Mouse (Mus musculus) lung, embryonic 16.5 days (tissue): ENCODE data around the gene Snai3. TPM values are rescaled to one million over a fixed set of nuclear protein-coding genes. Genes with fewer than 3 reads are reported as not detected.
A peak's percentile ranks its signal among the peaks of the same experiment; 100 is the strongest.

Experiments used
- ATAC-seq: fragments of 200-750 bp; cut with Nextera tagmentation; 2 replicates; pipeline ENCODE4 v1.8.0; 2017; ENCODE audit warnings: low read depth, mild to moderate bottlenecking, moderate library complexity
- H3K27ac ChIP-seq: fragments of 300-500 bp; sonication (generic); 2 replicates; pipeline ENCODE4 v1.5.1; 2014; ENCODE audit warnings: mild to moderate bottlenecking, control low read depth, low read length
- H3K27me3 ChIP-seq: fragments of 300-500 bp; sonication (generic); 2 replicates; pipeline ENCODE4 v1.6.1; 2014; ENCODE audit warnings: low read depth, low read length, mixed read lengths; ENCODE audit not compliant: control insufficient read depth, insufficient read depth
- H3K36me3 ChIP-seq: fragments of 300-500 bp; sonication (generic); 2 replicates; pipeline ENCODE4 v1.6.1; 2014; ENCODE audit warnings: low read length; ENCODE audit not compliant: control insufficient read depth, insufficient read depth
- H3K4me1 ChIP-seq: fragments of 300-500 bp; sonication (generic); replicated peaks from 2 replicates; pipeline ENCODE4 v1.6.1; 2014; ENCODE audit warnings: low read length, mixed read lengths; ENCODE audit not compliant: control insufficient read depth, insufficient read depth
- H3K4me2 ChIP-seq: fragments of 300-500 bp; sonication (generic); 2 replicates; pipeline ENCODE4 v1.6.1; 2014; ENCODE audit warnings: low read depth, low read length, control low read depth
- H3K4me3 ChIP-seq: fragments of 300-500 bp; sonication (generic); 2 replicates; pipeline ENCODE4 v1.5.1; 2014; ENCODE audit warnings: mild to moderate bottlenecking, low read length, control low read depth
- H3K9ac ChIP-seq: fragments of 300-500 bp; sonication (generic); 2 replicates; pipeline ENCODE4 v1.6.1; 2014; ENCODE audit warnings: low read length, control low read depth
- H3K9me3 ChIP-seq: fragments of 300-500 bp; sonication (generic); 2 replicates; pipeline ENCODE4 v1.6.1; 2016; ENCODE audit warnings: low read length; ENCODE audit not compliant: control insufficient read depth
- WGBS: fragments of 180-500 bp; shearing (Covaris S2); extraction: QIAGEN DNeasy Blood & Tissue Kit; methylation state at CpG from one replicate; pipeline ENCODE4 v1.1.7; 2014; 5-methylcytosine and 5-hydroxymethylcytosine counted together
- polyA plus RNA-seq: library from polyadenylated mRNA; unstranded; fragments of >200 nt; fragmentation: Nextera tagmentation; extraction: Ambion mirVana; gene quantifications from 2 replicates; pipeline ENCODE4 v1.2.1, GENCODE M21; 2015

Gene Snai3
- polyA plus RNA-seq = 1.3 and 1.5 TPM in 2 replicates

- Histone ChIP-seq H3K36me3 (peaks cover under 1% of the 10 kb centered on the region), H3K4me2 (peak within 1 kb of the TSS; percentile 47), H3K4me3 (peak within 1 kb of the TSS; percentile 29), H3K27ac (no peak within 1 kb of the TSS), H3K9ac (peak within 1 kb of the TSS; percentile 8; the same call in 1 of the 2 replicates), H3K4me1 (peaks cover 16% of the 10 kb centered on the region), H3K27me3 (peaks cover 30% of the 10 kb centered on the region), H3K9me3 (no peaks in the 10 kb centered on the region)
- peak; percentile 88 for ATAC-seq
- 1% methylated on average over 53 of the region's 56 CpGs for WGBS
Measured at GRCm38 (mm10) chr8:122460524-122461472, at the start of gene Snai3. Gene Snai3 (minus strand): TSS chr8:122460733.

GRCm38 (mm10) chr8:122500856-122501255 is 40.3 kb upstream of the Snai3 start:
- ATAC-seq = peak; percentile 78
- no peak overlapping the region for H3K4me2 ChIP-seq
- H3K27ac ChIP-seq = no peak overlapping the region
- peaks cover 45% of the 10 kb centered on the region for H3K36me3 ChIP-seq
- H3K4me3 ChIP-seq = no peak overlapping the region
- H3K9me3 ChIP-seq = no peaks in the 10 kb centered on the region
- H3K9ac ChIP-seq = no peak overlapping the region
- no peaks in the 10 kb centered on the region for H3K27me3 ChIP-seq
- H3K4me1 ChIP-seq = 0 out of 2 replicates have a peak, but pooled peaks cover 2% of the 10 kb centered on the region
- WGBS = 28% methylated on average over 10 of the region's 10 CpGs

DNA sequence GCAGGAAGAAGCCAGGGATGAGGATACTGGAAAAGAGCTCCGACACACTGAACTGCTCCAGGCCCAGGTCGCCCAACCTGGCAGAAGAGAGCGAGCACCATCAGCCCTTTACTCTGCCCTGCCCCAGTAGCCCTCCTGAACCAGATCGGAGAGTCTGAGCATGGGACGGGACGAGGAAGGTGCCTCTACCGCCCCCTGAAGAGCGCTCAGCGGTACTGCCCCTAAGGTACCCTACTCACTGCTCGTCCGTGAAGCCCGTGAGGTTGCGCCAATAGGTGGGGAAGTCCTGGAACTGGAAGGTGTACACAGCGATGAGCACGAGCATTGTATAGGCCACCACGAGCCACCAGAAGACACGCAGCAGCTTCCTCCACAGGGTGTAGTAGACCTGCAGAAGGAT is 37.4 kb upstream of the Snai3 start:
- Histone ChIP-seq H3K4me3 (no peak overlapping the region), H3K4me2 (no peak overlapping the region), H3K36me3 (peaks cover 62% of the 10 kb centered on the region), H3K4me1 (0 out of 2 replicates have a peak, but pooled peaks cover 2% of the 10 kb centered on the region), H3K27ac (peak overlapping the region; percentile 70), H3K27me3 (no peaks in the 10 kb centered on the region), H3K9ac (no peak overlapping the region), H3K9me3 (no peaks in the 10 kb centered on the region)
- 58% methylated on average over 17 of the region's 17 CpGs for WGBS
- ATAC-seq = no peak

DNA sequence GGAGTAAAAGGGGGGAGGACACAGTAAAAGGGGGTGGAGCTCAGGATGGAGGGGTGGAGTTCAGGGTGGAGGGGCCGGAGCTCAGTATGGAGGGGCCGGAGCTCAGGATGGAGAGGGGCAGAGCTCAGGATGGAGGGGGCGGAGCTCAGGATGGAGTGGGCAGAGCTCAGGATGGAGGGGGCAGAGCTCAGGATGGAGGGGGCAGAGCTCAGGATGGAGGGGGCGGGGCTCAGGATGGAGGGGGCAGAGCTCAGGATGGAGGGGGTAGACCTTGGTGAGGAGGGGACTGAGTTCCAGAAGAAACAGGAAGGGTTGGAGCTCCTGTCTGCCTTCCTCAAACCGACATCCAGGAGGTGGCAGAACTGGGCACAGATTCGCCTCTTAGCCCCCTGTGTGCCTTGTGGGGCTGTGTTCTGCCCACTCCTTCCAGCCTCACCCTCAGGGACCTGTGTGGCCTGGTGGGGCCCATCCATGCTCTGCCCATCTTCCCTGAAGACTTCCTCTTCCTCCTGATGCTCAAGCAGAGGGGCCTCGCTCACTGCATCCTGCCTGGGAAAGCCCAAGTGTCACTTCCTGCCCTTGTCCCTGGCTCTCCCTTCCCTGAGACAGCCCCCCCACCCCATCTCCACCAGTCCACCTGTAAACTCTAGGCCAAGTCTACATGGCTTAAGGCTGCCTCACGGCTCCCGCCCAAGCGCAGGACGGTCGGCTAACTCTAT is 36.6 kb upstream of the Snai3 start:
- Histone ChIP-seq H3K27ac (peak overlapping the region; percentile 70), H3K4me1 (0 out of 2 replicates have a peak, but pooled peaks cover 2% of the 10 kb centered on the region), H3K9me3 (no peaks in the 10 kb centered on the region), H3K4me2 (no peak overlapping the region), H3K27me3 (no peaks in the 10 kb centered on the region), H3K9ac (no peak overlapping the region), H3K36me3 (peaks cover 67% of the 10 kb centered on the region), H3K4me3 (no peak overlapping the region)
- peak; percentile 32 for ATAC-seq
- 75% methylated on average over 12 of the region's 12 CpGs for WGBS

DNA sequence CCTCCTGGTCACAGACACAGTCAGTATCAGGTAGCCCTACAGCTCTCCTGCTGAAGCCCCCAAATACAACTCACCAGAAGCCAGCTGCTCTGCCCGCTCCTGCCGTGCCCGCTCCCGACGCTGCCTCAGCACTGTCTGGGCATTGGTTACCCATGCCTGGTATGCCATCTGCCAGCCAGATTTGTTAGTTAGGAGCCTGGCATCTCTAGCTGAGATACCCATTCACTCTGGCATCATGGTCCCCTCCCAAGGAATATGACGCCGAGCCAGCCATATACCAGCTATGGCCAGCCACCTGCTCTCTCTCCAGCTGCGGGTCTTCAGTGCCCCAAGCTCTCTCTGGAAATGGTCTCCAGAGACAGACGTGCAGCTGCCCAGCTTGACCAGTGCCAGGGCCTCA is 27.9 kb upstream of the Snai3 start:
- peaks cover 83% of the 10 kb centered on the region for H3K36me3 ChIP-seq
- H3K27me3 ChIP-seq = no peaks in the 10 kb centered on the region
- no peak overlapping the region for H3K27ac ChIP-seq
- H3K9ac ChIP-seq = no peak overlapping the region
- no peak overlapping the region for H3K4me3 ChIP-seq
- no peaks in the 10 kb centered on the region for H3K9me3 ChIP-seq
- H3K4me1 ChIP-seq = no peaks in the 10 kb centered on the region
- no peak overlapping the region for H3K4me2 ChIP-seq
- 93% methylated on average over 9 of the region's 9 CpGs for WGBS
- no peak for ATAC-seq

GRCm38 (mm10) chr8:122484831-122485230 is 24.3 kb upstream of the Snai3 start:
- Histone ChIP-seq H3K27ac (no peak overlapping the region), H3K36me3 (peaks cover 86% of the 10 kb centered on the region), H3K27me3 (no peaks in the 10 kb centered on the region), H3K9me3 (no peaks in the 10 kb centered on the region), H3K4me3 (no peak overlapping the region), H3K9ac (no peak overlapping the region), H3K4me2 (no peak overlapping the region), H3K4me1 (no peaks in the 10 kb centered on the region)
- no peak for ATAC-seq
- 84% methylated on average over 12 of the region's 12 CpGs for WGBS

- 92% methylated on average over 7 of the region's 7 CpGs for WGBS
- no peak overlapping the region for H3K4me3 ChIP-seq
- H3K4me2 ChIP-seq = no peak overlapping the region
- H3K9me3 ChIP-seq = no peaks in the 10 kb centered on the region
- H3K4me1 ChIP-seq = no peaks in the 10 kb centered on the region
- no peaks in the 10 kb centered on the region for H3K27me3 ChIP-seq
- peaks cover 82% of the 10 kb centered on the region for H3K36me3 ChIP-seq
- H3K27ac ChIP-seq = no peak overlapping the region
- no peak for ATAC-seq
- H3K9ac ChIP-seq = no peak overlapping the region
Measured at GRCm38 (mm10) chr8:122483877-122484276, 23.3 kb upstream of the Snai3 start.

DNA sequence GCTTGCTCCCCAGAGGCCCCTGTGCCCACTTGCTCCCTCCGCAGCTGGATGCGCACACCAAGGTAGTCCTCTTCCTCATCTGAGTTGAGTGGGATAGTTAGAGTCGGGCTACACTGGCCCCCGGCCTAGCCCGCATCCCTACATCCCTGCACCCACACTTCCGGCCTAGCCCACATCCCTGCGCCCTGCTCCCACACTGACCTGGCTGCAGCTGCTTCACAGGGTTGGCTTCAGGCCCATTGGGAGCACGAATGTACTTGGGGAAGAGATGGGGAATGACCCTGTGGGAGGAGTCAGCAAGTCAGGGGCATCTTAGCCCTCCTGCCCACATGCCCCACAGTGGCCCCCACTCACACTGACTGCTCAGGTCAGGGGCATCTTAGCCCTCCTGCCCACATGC is 21.9 kb upstream of the Snai3 start:
- WGBS = 86% methylated on average over 8 of the region's 8 CpGs
- Histone ChIP-seq H3K4me1 (no peaks in the 10 kb centered on the region), H3K4me3 (no peak overlapping the region), H3K27ac (no peak overlapping the region), H3K36me3 (peaks cover 68% of the 10 kb centered on the region), H3K9ac (no peak overlapping the region), H3K9me3 (no peaks in the 10 kb centered on the region), H3K4me2 (no peak overlapping the region), H3K27me3 (no peaks in the 10 kb centered on the region)
- no peak for ATAC-seq
